Mouse (Mus musculus) heart, embryonic 14.5 days (tissue): Measurements from ENCODE around the gene Taf9. TPM values are rescaled to one million over a fixed set of nuclear protein-coding genes. Genes with fewer than 3 reads are reported as not detected.

ENCODE experiments used
- ATAC-seq: fragments of 200-750 bp; cut with Nextera tagmentation; 2 replicates; pipeline ENCODE4 v1.8.0; 2017; ENCODE audit warnings: low read depth, moderate TSS enrichment; ENCODE audit not compliant: insufficient number of reproducible peaks, insufficient read depth, low FRiP score
- H3K27ac ChIP-seq, 2 experiments: fragments of 200-500 bp in 1 of 2; fragments of 300-500 bp in 1 of 2; sonication (generic) in 1 of 2; replicated peaks in 1 of 2; 2 replicates each; pipeline ENCODE4 v1.5.1; 2012 to 2014; ENCODE audit warnings: low read depth in 2 of 2, low read length in 2 of 2, control low read depth in 1 of 2, mild to moderate bottlenecking in 1 of 2, mixed read lengths in 1 of 2; ENCODE audit not compliant: control insufficient read depth in 1 of 2, insufficient read depth in 1 of 2
- H3K27me3 ChIP-seq: fragments of 300-500 bp; sonication (generic); 2 replicates; pipeline ENCODE4 v1.6.1; 2014; ENCODE audit warnings: mild to moderate bottlenecking, low read length, control low read depth; ENCODE audit not compliant: control insufficient read depth, insufficient read depth
- H3K36me3 ChIP-seq: fragments of 300-500 bp; sonication (generic); 2 replicates; pipeline ENCODE4 v1.6.1; 2014; ENCODE audit warnings: mild to moderate bottlenecking, control low read depth, low read length, mixed read lengths; ENCODE audit not compliant: control insufficient read depth, insufficient read depth
- H3K4me1 ChIP-seq, 2 experiments: fragments of 200-500 bp in 1 of 2; fragments of 300-500 bp in 1 of 2; sonication (generic) in 1 of 2; 2 replicates each; pipeline ENCODE4 v1.6.1; 2012 to 2014; ENCODE audit warnings: low read length in 2 of 2, control low read depth in 1 of 2, mixed read lengths in 1 of 2; ENCODE audit not compliant: control insufficient read depth in 2 of 2, insufficient read depth in 2 of 2
- H3K4me2 ChIP-seq: fragments of 300-500 bp; sonication (generic); 2 replicates; pipeline ENCODE4 v1.6.1; 2014; ENCODE audit warnings: mild to moderate bottlenecking, low read length
- H3K4me3 ChIP-seq, 2 experiments: fragments of 200-500 bp in 1 of 2; fragments of 300-500 bp in 1 of 2; sonication (generic) in 1 of 2; 2 replicates each; pipeline ENCODE4 v1.5.1; 2012 to 2014; ENCODE audit warnings: low read length in 2 of 2, mild to moderate bottlenecking in 2 of 2, control low read depth in 1 of 2, low read depth in 1 of 2, moderate library complexity in 1 of 2; ENCODE audit not compliant: control insufficient read depth in 1 of 2, insufficient read depth in 1 of 2
- H3K9ac ChIP-seq: fragments of 300-500 bp; sonication (generic); 2 replicates; pipeline ENCODE4 v1.6.1; 2014; ENCODE audit warnings: mild to moderate bottlenecking, low read length
- H3K9me3 ChIP-seq: fragments of 300-500 bp; sonication (generic); 2 replicates; pipeline ENCODE4 v1.6.1; 2016; ENCODE audit warnings: low read length, control low read depth; ENCODE audit not compliant: control insufficient read depth
- WGBS: fragments of 180-500 bp; shearing (Covaris S2); extraction: QIAGEN DNeasy Blood & Tissue Kit; methylation state at CpG from one replicate; pipeline ENCODE4 v1.1.7; 2014; 5-methylcytosine and 5-hydroxymethylcytosine counted together
- polyA plus RNA-seq: library from polyadenylated mRNA; unstranded; fragments of >200 nt; fragmentation: Nextera tagmentation; extraction: Ambion mirVana; gene quantifications from 2 replicates; pipeline ENCODE4 v1.2.1, GENCODE M21; 2014

Taf9 gene
- polyA plus RNA-seq, 1 experiment from 2014 or later = 8.5 TPM

- ATAC-seq = no peak
- H3K9me3 ChIP-seq = no peaks in the 10 kb centered on the region
- H3K27me3 ChIP-seq = no peaks in the 10 kb centered on the region
- no peak overlapping the region for H3K27ac ChIP-seq
- no peaks in the 10 kb centered on the region for H3K4me1 ChIP-seq
- WGBS = 82% methylated on average over 15 of the region's 15 CpGs
- H3K36me3 ChIP-seq = 0 out of 2 replicates have a peak, but pooled peaks cover 3% of the 10 kb centered on the region
- no peak overlapping the region for H3K4me3 ChIP-seq
- H3K4me2 ChIP-seq = no peak overlapping the region
- H3K9ac ChIP-seq = no peak overlapping the region
Observed at GRCm38 (mm10) chr13:100675936-100676635, 24.7 kb downstream of the Taf9 start.

DNA sequence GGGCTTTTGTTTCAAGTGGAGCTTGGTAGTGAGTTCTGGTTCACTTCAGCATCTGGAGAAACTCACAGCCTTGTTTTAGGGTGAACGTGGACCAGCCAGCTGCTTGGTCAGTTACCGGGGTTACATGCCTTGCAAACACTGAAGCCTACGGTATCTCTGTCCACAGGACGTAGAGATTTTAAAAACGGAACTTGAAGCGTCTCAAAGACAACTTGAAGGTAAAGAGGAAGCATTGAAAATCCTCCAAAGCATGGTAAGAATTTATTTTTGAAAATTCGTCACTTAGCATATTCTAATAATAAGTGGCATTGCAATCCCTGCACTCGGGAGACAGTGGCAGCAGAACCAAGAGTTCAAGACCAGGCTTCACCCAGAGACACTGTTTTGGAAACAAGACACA, 30.2 kb downstream of the Taf9 start:
- no peak for ATAC-seq

DNA sequence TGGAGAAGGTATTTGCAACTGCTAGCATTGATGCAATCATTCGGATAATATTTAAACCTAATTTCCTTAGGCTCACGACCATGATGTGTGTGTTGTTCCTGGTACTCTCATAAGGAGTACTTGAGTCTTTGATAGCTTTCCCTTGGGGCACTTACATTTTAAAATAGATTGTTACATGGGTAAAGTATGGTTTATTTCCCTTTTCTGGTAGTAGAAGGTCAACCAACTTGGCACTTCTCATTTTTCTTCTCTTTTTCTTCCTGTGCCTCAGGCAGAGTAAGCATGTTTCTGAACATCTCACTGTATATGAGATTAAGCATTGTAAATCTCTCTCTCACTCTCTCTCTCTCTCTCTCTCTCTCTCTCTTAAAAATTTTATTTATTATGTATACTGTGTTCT, 31.5 kb downstream of the Taf9 start:
- H3K36me3 ChIP-seq = peaks cover 10% of the 10 kb centered on the region; the same call in 1 of the 2 replicates
- no peaks in the 10 kb centered on the region for H3K27me3 ChIP-seq
- no peak for ATAC-seq
- H3K9me3 ChIP-seq = no peaks in the 10 kb centered on the region
- no peak overlapping the region for H3K4me2 ChIP-seq
- 76% methylated on average over 2 of the region's 2 CpGs for WGBS
- H3K4me3 ChIP-seq = no peak overlapping the region
- H3K9ac ChIP-seq = no peak overlapping the region
- no peaks in the 10 kb centered on the region for H3K4me1 ChIP-seq
- H3K27ac ChIP-seq = no peak overlapping the region

More for the DNA sequence above, 30.2 kb downstream of the Taf9 start:
- no peaks in the 10 kb centered on the region for H3K9me3 ChIP-seq
- no peak overlapping the region for H3K27ac ChIP-seq
- WGBS = 78% methylated on average over 8 of the region's 8 CpGs
- H3K9ac ChIP-seq = no peak overlapping the region
- H3K4me2 ChIP-seq = no peak overlapping the region
- no peaks in the 10 kb centered on the region for H3K4me1 ChIP-seq
- peaks cover 10% of the 10 kb centered on the region; the same call in 1 of the 2 replicates for H3K36me3 ChIP-seq
- no peak overlapping the region for H3K4me3 ChIP-seq
- H3K27me3 ChIP-seq = no peaks in the 10 kb centered on the region

DNA sequence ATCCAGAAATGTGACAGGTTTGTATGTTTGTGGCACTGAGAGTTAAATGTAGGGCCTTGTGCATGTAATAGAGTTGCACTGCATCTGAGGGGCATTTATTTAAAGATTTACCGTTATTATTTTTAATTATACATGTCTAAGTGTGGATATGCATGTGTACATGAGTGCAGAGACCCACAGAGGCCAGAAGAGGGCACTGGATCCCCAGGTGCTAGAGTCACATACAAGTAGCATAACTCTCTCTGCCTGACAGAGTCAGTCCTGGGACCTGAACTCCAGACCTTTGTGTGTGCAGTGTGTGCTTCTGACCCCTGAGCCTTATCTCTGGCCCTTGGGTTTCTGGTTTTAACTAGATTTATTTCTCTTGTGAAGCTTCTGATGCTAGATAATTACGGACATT, 33.0 kb downstream of the Taf9 start:
- WGBS = 67% methylated on average over 2 of the region's 2 CpGs
- H3K4me2 ChIP-seq = no peak overlapping the region
- ATAC-seq = no peak
- H3K36me3 ChIP-seq = peaks cover 7% of the 10 kb centered on the region; the same call in 1 of the 2 replicates
- no peak overlapping the region for H3K27ac ChIP-seq
- H3K4me3 ChIP-seq = no peak overlapping the region
- H3K9me3 ChIP-seq = no peaks in the 10 kb centered on the region
- H3K4me1 ChIP-seq = no peaks in the 10 kb centered on the region
- H3K27me3 ChIP-seq = no peaks in the 10 kb centered on the region
- H3K9ac ChIP-seq = no peak overlapping the region

DNA sequence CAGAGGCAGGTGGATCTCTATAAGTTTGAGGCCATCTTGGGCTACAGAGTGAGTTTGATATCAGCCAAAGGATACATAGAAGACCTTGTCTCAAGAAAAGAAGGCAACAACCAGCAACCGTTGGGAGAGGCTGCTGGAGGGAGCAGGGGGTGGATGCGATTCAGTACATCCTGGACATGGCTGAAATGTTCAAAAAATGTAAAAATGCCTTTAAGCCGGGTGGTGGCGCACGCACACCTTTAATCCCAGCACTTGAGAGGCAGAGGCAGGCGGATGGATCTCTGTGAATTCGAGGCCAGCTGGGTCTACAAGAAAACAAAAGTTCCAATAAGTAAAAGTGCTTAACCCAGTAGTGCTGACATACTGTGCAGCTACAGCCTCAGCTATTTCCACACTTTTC, 36.1 kb downstream of the Taf9 start:
- no peaks in the 10 kb centered on the region for H3K27me3 ChIP-seq
- H3K9me3 ChIP-seq = no peaks in the 10 kb centered on the region
- no peak overlapping the region for H3K27ac ChIP-seq
- no peak overlapping the region for H3K4me3 ChIP-seq
- H3K4me2 ChIP-seq = no peak overlapping the region
- H3K4me1 ChIP-seq = no peaks in the 10 kb centered on the region
- 0 out of 2 replicates have a peak, but pooled peaks cover 10% of the 10 kb centered on the region for H3K36me3 ChIP-seq
- no peak for ATAC-seq
- 54% methylated on average over 7 of the region's 7 CpGs for WGBS
- no peak overlapping the region for H3K9ac ChIP-seq

- ATAC-seq = no peak
- no peaks in the 10 kb centered on the region for H3K27me3 ChIP-seq
- H3K27ac ChIP-seq = no peak overlapping the region
Observed at GRCm38 (mm10) chr13:100697541-100697940, 46.2 kb downstream of the Taf9 start.

GRCm38 (mm10) chr13:100698866-100699265, 47.5 kb downstream of the Taf9 start:
- 91% methylated on average over 10 of the region's 10 CpGs for WGBS
- Histone ChIP-seq H3K9me3 (no peaks in the 10 kb centered on the region), H3K36me3 (peaks cover 86% of the 10 kb centered on the region), H3K4me2 (no peak overlapping the region), H3K27me3 (no peaks in the 10 kb centered on the region), H3K4me1 (no peaks in the 10 kb centered on the region), H3K9ac (no peak overlapping the region), H3K27ac (no peak overlapping the region), H3K4me3 (no peak overlapping the region)
- no peak for ATAC-seq

More at GRCm38 (mm10) chr13:100697541-100697940, 46.2 kb downstream of the Taf9 start:
- WGBS = 90% methylated on average over 3 of the region's 3 CpGs
- no peak overlapping the region for H3K4me3 ChIP-seq
- no peak overlapping the region for H3K4me2 ChIP-seq
- H3K9me3 ChIP-seq = no peaks in the 10 kb centered on the region
- H3K9ac ChIP-seq = no peak overlapping the region
- peaks cover 75% of the 10 kb centered on the region for H3K36me3 ChIP-seq
- no peaks in the 10 kb centered on the region for H3K4me1 ChIP-seq

DNA sequence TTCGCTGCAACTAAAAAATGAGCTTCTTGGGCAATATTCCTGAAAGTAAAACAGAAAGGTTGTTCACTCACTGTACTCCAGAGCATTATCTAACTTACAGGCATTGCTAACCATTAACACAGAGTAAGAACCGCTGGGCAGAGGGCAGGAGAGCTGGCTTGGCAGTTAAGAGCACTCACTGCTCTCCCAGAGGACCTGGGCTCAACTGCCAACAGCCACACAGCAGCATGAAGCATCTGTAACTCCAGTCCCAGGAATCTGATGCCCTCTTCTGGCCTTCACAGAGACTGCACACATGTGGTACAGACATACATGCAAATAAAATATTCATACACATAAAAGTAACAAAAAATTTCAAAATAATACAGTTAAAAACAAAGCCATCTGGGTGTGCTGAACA, 52.1 kb downstream of the Taf9 start:
- Histone ChIP-seq H3K27me3 (no peaks in the 10 kb centered on the region), H3K9me3 (no peaks in the 10 kb centered on the region), H3K27ac (no peak overlapping the region), H3K4me2 (no peak overlapping the region), H3K4me1 (no peaks in the 10 kb centered on the region), H3K9ac (no peak overlapping the region), H3K4me3 (no peak overlapping the region), H3K36me3 (peaks cover 96% of the 10 kb centered on the region)
- no peak for ATAC-seq
- 96% methylated on average over 2 of the region's 2 CpGs for WGBS
